Mouse (Mus musculus) olfactory bulb, adult 2 months (tissue): ENCODE data around the gene Pdp2.

Experiments
- CTCF ChIP-seq: fragments of 200-500 bp; IDR thresholded peaks from 2 replicates; pipeline ENCODE4 v1.5.1; 2012; ENCODE audit warnings: low read depth, mild to moderate bottlenecking, low read length, moderate library complexity; ENCODE audit not compliant: insufficient read depth
- POLR2A ChIP-seq: fragments of 200-500 bp; IDR thresholded peaks from 2 replicates; pipeline ENCODE4 v1.6.1; 2012; ENCODE audit warnings: mild to moderate bottlenecking, low read depth, low read length, moderate library complexity; ENCODE audit not compliant: insufficient read depth

DNA sequence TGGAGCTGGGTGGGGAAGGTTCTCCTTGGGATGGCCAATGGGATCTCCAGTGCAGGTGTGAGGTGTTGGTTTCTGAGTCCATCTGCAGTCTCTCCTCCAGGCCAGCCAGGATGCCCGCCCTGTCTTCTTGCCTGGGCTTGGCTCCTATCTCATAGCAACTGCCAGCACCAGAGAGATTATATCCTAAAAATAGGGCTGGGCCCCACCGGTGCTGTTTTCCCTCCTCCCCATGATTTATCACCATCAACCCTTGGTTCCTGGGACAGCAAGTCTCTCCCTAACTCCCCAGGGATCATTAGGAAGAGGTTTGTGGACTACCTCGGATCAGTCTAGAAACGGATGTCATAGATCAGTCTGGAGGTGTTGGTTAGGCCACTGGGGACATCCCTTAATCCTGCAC is 21.9 kb downstream of the Pdp2 start:
- TF ChIP-seq CTCF (no peak), POLR2A (no peak)
